Mouse (Mus musculus) hindbrain, embryonic 15.5 days (tissue): Measurements from ENCODE around the gene Nckap5. TPM values are rescaled to one million over a fixed set of nuclear protein-coding genes. Genes with fewer than 3 reads are reported as not detected.

Experiments used
- ATAC-seq: fragments of 200-750 bp; cut with Nextera tagmentation; 2 replicates; pipeline ENCODE4 v1.8.0; 2017; ENCODE audit warnings: low read depth, moderate number of reproducible peaks, moderate TSS enrichment; ENCODE audit not compliant: low FRiP score
- H3K27ac ChIP-seq: fragments of 300-500 bp; sonication (generic); replicated peaks from 2 replicates; pipeline ENCODE4 v1.5.1; 2015; ENCODE audit warnings: mild to moderate bottlenecking, inconsistent platforms
- H3K27me3 ChIP-seq: fragments of 300-500 bp; sonication (generic); 2 replicates; pipeline ENCODE4 v1.6.1; 2015; ENCODE audit warnings: control low read depth, inconsistent platforms
- H3K36me3 ChIP-seq: fragments of 300-500 bp; sonication (generic); 2 replicates; pipeline ENCODE4 v1.6.1; 2015; ENCODE audit warnings: control low read depth, inconsistent platforms
- H3K4me1 ChIP-seq: fragments of 300-500 bp; sonication (generic); replicated peaks from 2 replicates; pipeline ENCODE4 v1.6.1; 2015; ENCODE audit warnings: control low read depth, inconsistent platforms
- H3K4me2 ChIP-seq: fragments of 300-500 bp; sonication (generic); 2 replicates; pipeline ENCODE4 v1.6.1; 2015; ENCODE audit warnings: moderate library complexity, mild to moderate bottlenecking, inconsistent platforms
- H3K4me3 ChIP-seq: fragments of 300-500 bp; sonication (generic); 2 replicates; pipeline ENCODE4 v1.5.1; 2015; ENCODE audit warnings: mild to moderate bottlenecking, inconsistent platforms
- H3K9ac ChIP-seq: fragments of 300-500 bp; sonication (generic); 2 replicates; pipeline ENCODE4 v1.6.1; 2015; ENCODE audit warnings: inconsistent platforms
- H3K9me3 ChIP-seq: fragments of 300-500 bp; sonication (generic); 2 replicates; pipeline ENCODE4 v1.6.1; 2016; ENCODE audit warnings: control low read depth, inconsistent platforms
- WGBS: fragments of 180-500 bp; shearing (Covaris S2); methylation state at CpG from one replicate; pipeline ENCODE4 v1.1.7; 2015; 5-methylcytosine and 5-hydroxymethylcytosine counted together
- polyA plus RNA-seq: library from polyadenylated mRNA; unstranded; fragments of >200 nt; fragmentation: Nextera tagmentation; extraction: Ambion mirVana; gene quantifications from 2 replicates; pipeline ENCODE4 v1.2.1, GENCODE M21; 2015

Nckap5 gene
- polyA plus RNA-seq, 1 experiment from 2014 or later, result 15.5 TPM

DNA sequence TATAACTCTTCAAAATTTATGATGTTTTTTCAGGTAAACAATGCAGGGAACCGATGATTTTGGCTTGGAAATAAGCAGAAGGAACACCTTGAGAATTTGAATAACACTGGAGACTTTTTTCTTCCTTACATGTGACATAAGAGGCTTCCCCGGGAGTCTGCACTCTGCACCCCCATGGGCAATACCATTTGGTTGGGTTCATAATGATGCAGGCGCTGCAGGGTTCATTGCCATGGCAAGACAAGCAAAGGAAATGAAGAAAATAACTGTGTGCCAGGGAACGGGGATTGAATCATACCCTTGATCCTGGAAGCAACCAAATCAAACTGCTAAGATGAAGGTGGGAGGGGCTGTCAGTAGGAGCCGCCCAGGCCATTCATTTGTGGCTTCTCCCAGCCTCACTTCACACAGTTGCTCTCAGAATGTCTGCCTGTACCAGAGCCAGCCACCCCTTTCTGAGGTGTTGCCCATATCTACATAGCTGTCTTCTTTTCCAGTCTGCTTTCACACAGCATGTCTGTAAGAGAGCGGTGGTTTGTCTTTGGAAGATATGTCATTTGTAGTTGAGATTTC is 392.5 kb downstream of the Nckap5 start:
- no peaks in the 10 kb centered on the region for H3K36me3 ChIP-seq
- H3K4me1 ChIP-seq, result peaks cover 9% of the 10 kb centered on the region; the same call in 1 of the 2 replicates
- H3K9ac ChIP-seq, result no peak overlapping the region
- H3K4me3 ChIP-seq, result no peak overlapping the region
- peak; percentile 54; the same call in 1 of the 2 replicates for ATAC-seq
- H3K27ac ChIP-seq, result no peak overlapping the region
- no peaks in the 10 kb centered on the region for H3K9me3 ChIP-seq
- WGBS, result 66% methylated on average over 6 of the region's 6 CpGs
- H3K27me3 ChIP-seq, result 0 out of 2 replicates have a peak, but pooled peaks cover 3% of the 10 kb centered on the region
- no peak overlapping the region for H3K4me2 ChIP-seq

DNA sequence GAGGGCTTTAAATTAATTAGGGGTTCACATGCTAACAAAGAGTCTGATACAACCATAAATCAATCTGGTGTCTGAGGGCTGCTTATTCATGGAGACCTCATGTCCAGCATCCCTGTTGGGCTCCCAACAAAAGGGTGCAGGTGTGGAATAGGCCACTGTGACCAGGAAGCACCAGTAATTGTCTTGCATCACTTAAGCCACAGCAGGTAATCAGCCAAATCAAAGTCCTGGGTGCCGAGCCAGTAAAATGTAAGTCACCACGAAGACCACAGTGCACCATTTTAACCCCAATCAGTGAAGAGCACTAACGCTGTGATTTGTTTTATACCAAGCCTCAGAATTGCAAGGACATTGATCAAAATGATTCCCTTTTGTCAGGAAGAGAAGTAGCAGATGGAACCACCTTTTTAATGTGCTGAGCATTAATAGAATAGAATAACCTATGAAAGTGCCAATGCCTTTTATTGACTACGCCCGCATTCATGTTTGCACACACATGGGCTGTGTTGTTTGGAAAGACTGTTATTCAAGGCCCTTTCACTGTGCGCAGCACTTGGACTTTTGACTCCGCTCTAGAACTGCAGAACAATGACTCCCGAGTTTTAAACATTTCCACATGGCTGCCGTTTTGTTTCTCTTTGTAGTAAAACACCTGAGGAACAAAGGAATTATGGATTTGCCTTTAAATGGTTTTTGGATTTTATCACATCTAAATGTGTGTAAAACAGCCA is 393.5 kb downstream of the Nckap5 start:
- no peak overlapping the region for H3K4me2 ChIP-seq
- H3K4me1 ChIP-seq, result peaks cover 9% of the 10 kb centered on the region; the same call in 1 of the 2 replicates
- H3K9ac ChIP-seq, result no peak overlapping the region
- no peaks in the 10 kb centered on the region for H3K36me3 ChIP-seq
- no peak overlapping the region for H3K27ac ChIP-seq
- ATAC-seq, result no peak
- 0 out of 2 replicates have a peak, but pooled peaks cover 3% of the 10 kb centered on the region for H3K27me3 ChIP-seq
- H3K4me3 ChIP-seq, result no peak overlapping the region
- H3K9me3 ChIP-seq, result no peaks in the 10 kb centered on the region
- 43% methylated on average over 9 of the region's 9 CpGs for WGBS

DNA sequence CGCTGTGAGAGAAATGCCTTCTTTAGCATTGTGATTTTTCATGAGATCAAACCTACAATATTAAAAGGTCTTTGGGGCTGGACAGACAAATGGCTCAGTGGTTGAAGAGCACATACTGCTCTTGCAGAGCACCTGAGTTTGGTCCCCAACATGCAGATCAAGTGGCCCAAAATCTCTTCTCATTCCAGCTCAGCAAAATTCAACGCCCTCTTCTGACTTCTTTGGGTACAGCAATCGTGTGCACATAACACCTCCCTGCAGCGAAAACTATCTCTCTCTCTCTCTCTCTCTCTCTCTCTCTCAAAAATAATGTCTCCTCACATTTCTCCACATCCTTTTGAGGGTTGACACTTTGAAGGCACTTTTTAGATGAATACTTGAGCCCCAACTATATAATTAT is 398.3 kb downstream of the Nckap5 start:
- ATAC-seq, result no peak

DNA sequence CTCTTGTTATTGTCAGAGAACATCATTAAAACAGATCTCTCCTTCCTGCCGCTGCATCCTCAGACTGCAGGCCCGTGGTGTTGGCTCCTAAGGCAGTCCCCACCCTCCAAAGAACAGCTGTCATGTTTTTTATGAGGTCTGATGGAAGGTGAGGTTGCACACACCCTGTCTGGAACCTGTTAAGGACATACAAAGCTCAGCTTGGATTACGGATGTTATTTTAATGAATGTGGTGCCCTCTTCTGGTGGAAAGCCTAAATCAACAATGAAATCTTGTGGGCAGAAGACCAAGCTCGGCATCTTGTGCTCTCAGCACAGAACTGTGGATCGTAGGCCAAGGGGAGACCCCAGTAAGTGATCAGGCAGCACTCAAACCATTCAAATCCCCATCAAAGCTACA is 399.0 kb downstream of the Nckap5 start:
- H3K4me3 ChIP-seq, result no peak overlapping the region
- H3K27me3 ChIP-seq, result 0 out of 2 replicates have a peak, but pooled peaks cover 3% of the 10 kb centered on the region
- WGBS, result 23% methylated on average over 5 of the region's 5 CpGs
- no peaks in the 10 kb centered on the region for H3K36me3 ChIP-seq
- H3K4me1 ChIP-seq, result peaks cover 8% of the 10 kb centered on the region; the same call in 1 of the 2 replicates
- H3K9ac ChIP-seq, result no peak overlapping the region
- H3K9me3 ChIP-seq, result no peaks in the 10 kb centered on the region
- peak overlapping the region; percentile 33; the same call in 1 of the 2 replicates for H3K4me2 ChIP-seq
- H3K27ac ChIP-seq, result 0 out of 2 replicates have a peak overlapping the region, but pooled peaks have one; percentile 50
- peak; percentile 83; the same call in 1 of the 2 replicates for ATAC-seq

More for the DNA sequence above, 398.3 kb downstream of the Nckap5 start:
- Histone ChIP-seq H3K9ac (no peak overlapping the region), H3K27ac (no peak overlapping the region), H3K4me1 (peaks cover 12% of the 10 kb centered on the region; the same call in 1 of the 2 replicates), H3K9me3 (no peaks in the 10 kb centered on the region), H3K36me3 (no peaks in the 10 kb centered on the region), H3K27me3 (0 out of 2 replicates have a peak, but pooled peaks cover 3% of the 10 kb centered on the region), H3K4me3 (no peak overlapping the region), H3K4me2 (no peak overlapping the region)
- WGBS, result 91% methylated on average over 4 of the region's 4 CpGs

DNA sequence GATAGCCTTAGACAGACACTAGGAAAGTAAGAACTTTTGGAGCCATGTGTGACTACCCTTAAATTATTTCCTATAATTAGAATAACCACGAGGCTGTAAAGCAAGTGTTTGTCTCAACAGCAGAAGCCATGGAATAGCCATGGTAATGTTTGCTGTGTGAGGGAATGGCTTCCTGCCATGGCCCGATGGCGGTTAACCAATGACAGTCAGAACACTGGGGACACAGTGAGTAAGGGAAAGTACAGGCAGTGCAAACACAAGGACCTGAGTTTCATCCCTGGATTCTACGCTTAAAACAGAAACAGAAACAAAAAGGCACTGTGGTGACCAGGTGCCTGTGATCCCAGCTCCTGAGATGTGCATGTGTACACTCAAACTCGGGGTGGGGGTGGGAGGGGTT is 419.2 kb downstream of the Nckap5 start:
- no peaks in the 10 kb centered on the region for H3K27me3 ChIP-seq
- WGBS, result 89% methylated on average over 5 of the region's 5 CpGs
- no peaks in the 10 kb centered on the region for H3K36me3 ChIP-seq
- no peak overlapping the region for H3K9ac ChIP-seq
- H3K4me1 ChIP-seq, result no peaks in the 10 kb centered on the region
- no peak for ATAC-seq
- no peak overlapping the region for H3K27ac ChIP-seq
- no peaks in the 10 kb centered on the region for H3K9me3 ChIP-seq
- H3K4me2 ChIP-seq, result no peak overlapping the region
- no peak overlapping the region for H3K4me3 ChIP-seq

DNA sequence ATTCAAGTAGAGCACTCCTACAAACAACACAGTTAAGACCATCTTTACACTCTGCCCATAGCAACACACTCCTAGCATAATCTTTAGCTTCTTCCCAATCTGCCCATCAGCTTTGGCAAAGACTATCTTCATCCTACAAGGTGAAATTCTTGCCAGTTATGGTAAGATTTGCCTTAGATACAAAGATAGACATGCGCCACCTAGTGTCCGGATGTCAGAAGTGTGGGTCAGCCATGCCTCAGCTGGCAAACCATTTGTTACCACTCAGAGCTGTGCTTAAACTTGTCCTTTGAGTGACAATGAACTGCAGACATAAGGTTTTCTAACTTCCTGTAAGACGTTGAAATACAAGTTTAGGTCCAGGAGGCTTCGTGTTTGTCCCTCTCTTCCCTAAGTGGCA is 422.7 kb downstream of the Nckap5 start:
- no peaks in the 10 kb centered on the region for H3K36me3 ChIP-seq
- H3K9me3 ChIP-seq, result no peaks in the 10 kb centered on the region
- no peak overlapping the region for H3K9ac ChIP-seq
- H3K27ac ChIP-seq, result no peak overlapping the region
- H3K27me3 ChIP-seq, result no peaks in the 10 kb centered on the region
- no peak for ATAC-seq
- H3K4me1 ChIP-seq, result no peaks in the 10 kb centered on the region
- H3K4me3 ChIP-seq, result no peak overlapping the region
- no peak overlapping the region for H3K4me2 ChIP-seq
- WGBS, result 16% methylated on average over 4 of the region's 4 CpGs

DNA sequence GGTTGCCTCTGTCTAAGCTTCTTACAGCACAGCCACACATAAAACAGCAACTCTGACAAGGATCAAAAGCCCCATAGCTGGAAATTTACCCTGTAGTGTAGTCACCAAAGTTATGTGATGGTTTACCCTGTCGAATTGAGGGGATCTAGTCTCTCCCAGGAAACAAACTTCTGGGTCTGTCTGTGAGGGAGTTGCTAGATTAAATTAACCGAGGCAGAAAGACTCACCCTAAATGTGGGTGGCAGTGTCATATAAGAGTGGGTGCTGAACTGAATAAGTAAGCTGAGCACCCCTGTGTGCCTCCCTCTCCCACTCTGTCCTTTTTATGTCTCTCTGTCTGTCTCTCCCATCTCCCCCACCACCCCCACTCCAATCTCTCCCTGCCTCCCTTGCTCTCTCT is 425.1 kb downstream of the Nckap5 start:
- H3K9ac ChIP-seq, result no peak overlapping the region
- H3K27ac ChIP-seq, result no peak overlapping the region
- ATAC-seq, result no peak
- no peaks in the 10 kb centered on the region for H3K36me3 ChIP-seq
- no peak overlapping the region for H3K4me2 ChIP-seq
- no peaks in the 10 kb centered on the region for H3K9me3 ChIP-seq
- H3K4me1 ChIP-seq, result no peaks in the 10 kb centered on the region
- H3K4me3 ChIP-seq, result no peak overlapping the region
- no peaks in the 10 kb centered on the region for H3K27me3 ChIP-seq
- WGBS, result 87% methylated on average over 2 of the region's 2 CpGs

DNA sequence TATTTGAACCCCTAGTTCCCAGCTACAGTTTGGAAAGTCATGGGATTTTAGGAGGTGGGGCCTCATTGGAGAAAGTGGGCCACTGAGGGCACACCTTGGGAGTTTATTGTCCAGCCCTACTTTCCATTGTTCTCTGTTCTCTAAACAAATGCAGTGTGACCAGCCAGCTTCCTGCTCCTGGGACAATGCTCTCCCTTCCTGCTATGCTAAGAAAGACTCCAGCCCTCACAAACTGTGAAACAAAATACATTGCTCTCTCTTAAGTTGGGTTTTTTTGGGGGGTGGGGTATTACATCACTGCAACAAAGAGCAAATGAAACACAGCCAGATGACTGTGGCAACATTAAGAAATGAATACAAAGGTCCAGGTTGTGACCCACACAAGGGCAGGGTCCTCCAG is 426.6 kb downstream of the Nckap5 start:
- ATAC-seq, result no peak
- Histone ChIP-seq H3K27ac (no peak overlapping the region), H3K36me3 (no peaks in the 10 kb centered on the region), H3K9me3 (no peaks in the 10 kb centered on the region), H3K27me3 (no peaks in the 10 kb centered on the region), H3K4me3 (no peak overlapping the region), H3K4me1 (no peaks in the 10 kb centered on the region), H3K4me2 (no peak overlapping the region), H3K9ac (no peak overlapping the region)

DNA sequence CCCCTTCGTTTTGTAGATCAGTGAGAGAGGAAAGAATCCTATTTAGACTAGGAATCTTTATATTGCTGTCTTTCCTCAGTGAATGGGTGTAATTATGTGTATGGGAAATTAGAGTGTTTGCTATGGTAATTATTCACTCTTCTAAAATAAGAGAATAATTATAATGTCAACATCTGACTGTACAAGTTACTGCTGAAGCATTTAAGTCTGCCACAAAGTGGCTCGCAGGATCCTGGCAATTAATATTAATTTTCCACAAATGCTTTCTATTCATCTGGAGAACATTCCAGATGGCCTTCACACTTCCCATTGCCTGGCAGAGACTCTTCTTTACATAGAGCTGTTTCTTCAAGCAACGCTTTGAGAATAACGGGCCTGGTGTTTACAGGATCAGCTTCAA is 439.4 kb downstream of the Nckap5 start:
- Histone ChIP-seq H3K9ac (no peak overlapping the region), H3K4me1 (no peaks in the 10 kb centered on the region), H3K9me3 (no peaks in the 10 kb centered on the region), H3K4me3 (no peak overlapping the region), H3K4me2 (no peak overlapping the region), H3K27ac (no peak overlapping the region), H3K27me3 (no peaks in the 10 kb centered on the region), H3K36me3 (no peaks in the 10 kb centered on the region)
- ATAC-seq, result no peak
- 68% methylated on average over 4 of the region's 4 CpGs for WGBS

DNA sequence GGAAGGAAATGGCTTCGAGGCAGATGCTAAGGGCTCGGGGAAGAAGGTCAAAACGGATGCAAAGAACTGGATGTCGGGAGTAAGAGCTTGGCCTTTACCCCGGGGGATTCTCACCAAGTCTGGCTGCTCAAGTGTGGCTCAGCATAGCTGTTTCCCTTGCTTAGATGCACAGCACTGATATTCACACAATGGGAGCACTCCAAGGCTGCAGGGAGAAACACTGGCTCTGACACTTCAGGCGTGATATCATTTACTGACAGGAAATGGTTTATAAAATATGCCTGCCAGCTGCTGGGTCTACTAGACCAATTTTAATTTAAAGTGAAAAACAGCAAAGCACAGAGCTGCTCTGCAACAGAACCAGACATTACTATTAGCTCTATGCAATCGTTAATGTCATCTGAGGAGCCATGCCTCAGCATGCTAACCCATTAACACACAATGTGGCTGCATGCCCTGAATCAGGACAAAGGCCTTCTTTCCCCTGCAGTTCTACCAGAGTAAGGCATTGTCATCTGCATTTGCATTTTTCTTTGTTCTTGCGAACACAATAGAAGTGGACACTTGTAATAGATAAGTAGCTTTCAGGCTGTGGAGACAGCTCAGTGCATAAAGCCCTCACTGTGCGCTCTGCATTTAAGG is 453.1 kb downstream of the Nckap5 start:
- Histone ChIP-seq H3K9ac (no peak overlapping the region), H3K4me3 (no peak overlapping the region), H3K27ac (no peak overlapping the region), H3K4me1 (peaks cover 7% of the 10 kb centered on the region; the same call in 1 of the 2 replicates), H3K36me3 (no peaks in the 10 kb centered on the region), H3K27me3 (no peaks in the 10 kb centered on the region), H3K9me3 (no peaks in the 10 kb centered on the region), H3K4me2 (no peak overlapping the region)
- WGBS, result 57% methylated on average over 9 of the region's 9 CpGs
- no peak; the same call in 1 of the 2 replicates for ATAC-seq

DNA sequence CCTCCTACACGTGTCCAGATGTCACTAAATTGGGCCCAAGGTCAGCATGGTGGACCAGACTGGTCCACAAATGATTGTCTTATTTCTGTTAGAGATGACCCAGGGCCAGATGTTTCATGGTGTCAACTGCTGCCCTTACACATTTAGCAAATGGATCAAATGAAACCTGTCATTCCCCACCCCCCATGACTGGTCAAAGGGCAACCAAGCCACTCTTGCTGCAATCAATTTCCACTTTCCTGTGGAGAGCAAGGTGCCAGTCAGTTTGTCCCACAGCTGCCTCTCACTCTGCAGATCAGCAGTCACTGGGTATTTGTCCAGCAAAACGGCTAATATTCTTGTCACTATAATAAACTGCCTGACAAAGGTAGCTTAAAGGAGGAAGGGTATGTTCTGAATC is 463.9 kb downstream of the Nckap5 start:
- ATAC-seq, result no peak
- no peaks in the 10 kb centered on the region for H3K27me3 ChIP-seq
- H3K4me2 ChIP-seq, result no peak overlapping the region
- no peaks in the 10 kb centered on the region for H3K9me3 ChIP-seq
- no peaks in the 10 kb centered on the region for H3K36me3 ChIP-seq
- H3K27ac ChIP-seq, result no peak overlapping the region
- no peak overlapping the region for H3K9ac ChIP-seq
- 64% methylated on average over 2 of the region's 2 CpGs for WGBS
- no peaks in the 10 kb centered on the region for H3K4me1 ChIP-seq
- no peak overlapping the region for H3K4me3 ChIP-seq

DNA sequence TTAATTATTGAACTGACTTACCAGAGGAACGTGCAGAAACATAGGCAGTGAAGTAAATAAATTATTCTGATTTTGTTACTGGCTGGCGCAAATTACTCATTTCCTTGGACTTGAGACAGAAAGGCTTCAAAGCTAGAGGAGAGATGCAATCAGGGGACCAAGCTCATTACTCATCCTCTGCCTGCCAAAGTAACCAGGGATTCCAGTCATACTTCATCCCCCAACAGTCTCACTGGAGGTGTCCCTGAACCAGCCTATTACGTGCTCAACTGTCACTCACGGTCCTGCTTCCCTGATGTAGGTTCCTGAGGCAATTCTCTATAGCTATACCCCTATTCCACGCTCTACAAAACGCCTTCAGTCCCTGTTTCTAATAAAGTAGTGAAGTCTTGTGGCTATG is 466.0 kb downstream of the Nckap5 start:
- H3K9ac ChIP-seq, result no peak overlapping the region
- WGBS, result 66% methylated on average over 6 of the region's 6 CpGs
- H3K4me3 ChIP-seq, result no peak overlapping the region

More for the DNA sequence above, 466.0 kb downstream of the Nckap5 start:
- H3K36me3 ChIP-seq, result no peaks in the 10 kb centered on the region
- ATAC-seq, result no peak
- H3K27ac ChIP-seq, result no peak overlapping the region
- no peak overlapping the region for H3K4me2 ChIP-seq
- H3K9me3 ChIP-seq, result no peaks in the 10 kb centered on the region
- no peaks in the 10 kb centered on the region for H3K27me3 ChIP-seq
- H3K4me1 ChIP-seq, result no peaks in the 10 kb centered on the region
